Mouse (Mus musculus) macrophage (primary cell): ENCODE data around the gene Tnfsf9. TPM values are rescaled to one million over a fixed set of nuclear protein-coding genes. Genes with fewer than 3 reads are reported as not detected.
"Not testable (repeated sequence)": the region's sequence is repeated elsewhere in the genome, so short reads cannot be mapped to it uniquely, and the experiment has no call there.

Experiments used
- H3K27ac ChIP-seq: fragments of 350-480 bp; formaldehyde crosslinking; 2 replicates; pipeline ENCODE4 v1.9.0; 2021
- H3K36me3 ChIP-seq: fragments of 350-480 bp; formaldehyde crosslinking; 2 replicates; pipeline ENCODE4 v1.9.0; 2021; ENCODE audit errors: inconsistent target
- H3K4me3 ChIP-seq: fragments of 350-480 bp; formaldehyde crosslinking; 2 replicates; pipeline ENCODE4 v1.9.0; 2021; ENCODE audit errors: inconsistent target
- H3K79me2 ChIP-seq: fragments of 350-480 bp; formaldehyde crosslinking; 2 replicates; pipeline ENCODE4 v1.9.0; 2021; ENCODE audit errors: inconsistent target
- WGBS: methylation state at CpG from one replicate; pipeline ENCODE4 v1.1.7; 2026; ENCODE audit warnings: inconsistent platforms; ENCODE audit not compliant: missing documents; 5-methylcytosine and 5-hydroxymethylcytosine counted together
- polyA plus RNA-seq: library from polyadenylated mRNA; stranded (reverse); fragments of 250-400 nt; gene quantifications from 3 replicates; pipeline ENCODE4 v1.2.4, GENCODE M21; 2018; ENCODE audit warnings: inconsistent platforms

Tnfsf9 gene
- polyA plus RNA-seq, 1 experiment from 2014 or later: 2.6 TPM

- Histone ChIP-seq H3K79me2 (peaks cover 28% of the 10 kb centered on the region), H3K27ac (no peak overlapping the region), H3K36me3 (no peaks in the 10 kb centered on the region), H3K4me3 (no peak overlapping the region)
- WGBS: 96% methylated on average over 7 of the region's 7 CpGs
Measured at GRCm38 (mm10) chr17:57108040-57108665, 3.0 kb downstream of the Tnfsf9 start.

- peaks cover 28% of the 10 kb centered on the region for H3K79me2 ChIP-seq
- no peak overlapping the region for H3K27ac ChIP-seq
- WGBS: 52% methylated on average over 5 of the region's 5 CpGs
- H3K36me3 ChIP-seq: no peaks in the 10 kb centered on the region
- no peak overlapping the region for H3K4me3 ChIP-seq
Measured at GRCm38 (mm10) chr17:57108666-57109171, 3.6 kb downstream of the Tnfsf9 start.

GRCm38 (mm10) chr17:57110005-57110404, 4.9 kb downstream of the Tnfsf9 start:
- no peak overlapping the region for H3K4me3 ChIP-seq
- WGBS: 100% methylated on average over 1 of the region's 1 CpGs
- H3K79me2 ChIP-seq: peaks cover 28% of the 10 kb centered on the region
- H3K27ac ChIP-seq: no peak overlapping the region
- H3K36me3 ChIP-seq: no peaks in the 10 kb centered on the region

- Histone ChIP-seq H3K79me2 (0 out of 2 replicates have a peak, but pooled peaks cover under 1% of the 10 kb centered on the region), H3K4me3 (no peak overlapping the region), H3K27ac (peak overlapping the region; percentile 85), H3K36me3 (no peaks in the 10 kb centered on the region)
- WGBS: 9% methylated on average over 10 of the region's 10 CpGs
Measured at GRCm38 (mm10) chr17:57112768-57113474, 7.8 kb downstream of the Tnfsf9 start.

- H3K27ac ChIP-seq: no peak overlapping the region
- H3K79me2 ChIP-seq: no peaks in the 10 kb centered on the region
- 93% methylated on average over 2 of the region's 2 CpGs for WGBS
- H3K36me3 ChIP-seq: no peaks in the 10 kb centered on the region
- H3K4me3 ChIP-seq: no peak overlapping the region
Measured at GRCm38 (mm10) chr17:57116801-57117200, 11.7 kb downstream of the Tnfsf9 start.

GRCm38 (mm10) chr17:57118524-57119349, 13.6 kb downstream of the Tnfsf9 start:
- Histone ChIP-seq H3K27ac (no peak overlapping the region), H3K4me3 (no peak overlapping the region), H3K79me2 (no peaks in the 10 kb centered on the region), H3K36me3 (no peaks in the 10 kb centered on the region)
- 36% methylated on average over 8 of the region's 11 CpGs for WGBS

GRCm38 (mm10) chr17:57121856-57122255, 16.7 kb downstream of the Tnfsf9 start:
- H3K79me2 ChIP-seq: no peaks in the 10 kb centered on the region

GRCm38 (mm10) chr17:57123192-57124118, 18.3 kb downstream of the Tnfsf9 start:
- WGBS: 92% methylated on average over 10 of the region's 11 CpGs
- no peaks in the 10 kb centered on the region for H3K36me3 ChIP-seq
- no peak overlapping the region for H3K27ac ChIP-seq
- H3K79me2 ChIP-seq: no peaks in the 10 kb centered on the region
- no peak overlapping the region for H3K4me3 ChIP-seq

More at GRCm38 (mm10) chr17:57121856-57122255, 16.7 kb downstream of the Tnfsf9 start:
- WGBS: 88% methylated on average over 2 of the region's 2 CpGs
- Histone ChIP-seq H3K4me3 (no peak overlapping the region), H3K27ac (no peak overlapping the region), H3K36me3 (no peaks in the 10 kb centered on the region)

GRCm38 (mm10) chr17:57124792-57125191, 19.7 kb downstream of the Tnfsf9 start:
- Histone ChIP-seq H3K4me3 (no peak overlapping the region), H3K27ac (no peak overlapping the region), H3K79me2 (no peaks in the 10 kb centered on the region), H3K36me3 (no peaks in the 10 kb centered on the region)
- WGBS: 78% methylated on average over 4 of the region's 4 CpGs

GRCm38 (mm10) chr17:57125853-57126622, 20.9 kb downstream of the Tnfsf9 start:
- Histone ChIP-seq H3K79me2 (no peaks in the 10 kb centered on the region), H3K27ac (no peak overlapping the region), H3K4me3 (no peak overlapping the region), H3K36me3 (no peaks in the 10 kb centered on the region)
- WGBS: 84% methylated on average over 3 of the region's 3 CpGs

- no peaks in the 10 kb centered on the region for H3K79me2 ChIP-seq
- no peak overlapping the region for H3K27ac ChIP-seq
- H3K4me3 ChIP-seq: no peak overlapping the region
- 80% methylated on average over 1 of the region's 1 CpGs for WGBS
- no peaks in the 10 kb centered on the region for H3K36me3 ChIP-seq
Measured at GRCm38 (mm10) chr17:57131793-57132192, 26.7 kb downstream of the Tnfsf9 start.

- H3K27ac ChIP-seq, H3K4me3 ChIP-seq, H3K79me2 ChIP-seq, H3K36me3 ChIP-seq: not testable (repeated sequence)
- 60% methylated on average over 3 of the region's 3 CpGs for WGBS
Measured at GRCm38 (mm10) chr17:57134021-57134420, 28.9 kb downstream of the Tnfsf9 start.

- Histone ChIP-seq H3K27ac (no peak overlapping the region), H3K79me2 (no peaks in the 10 kb centered on the region), H3K36me3 (no peaks in the 10 kb centered on the region), H3K4me3 (no peak overlapping the region)
- WGBS: 94% methylated on average over 2 of the region's 2 CpGs
Measured at GRCm38 (mm10) chr17:57134693-57135092, 29.6 kb downstream of the Tnfsf9 start.
